Mouse (Mus musculus): ENCODE measurements around the gene Angptl8.

The Angptl8 gene

DNA sequence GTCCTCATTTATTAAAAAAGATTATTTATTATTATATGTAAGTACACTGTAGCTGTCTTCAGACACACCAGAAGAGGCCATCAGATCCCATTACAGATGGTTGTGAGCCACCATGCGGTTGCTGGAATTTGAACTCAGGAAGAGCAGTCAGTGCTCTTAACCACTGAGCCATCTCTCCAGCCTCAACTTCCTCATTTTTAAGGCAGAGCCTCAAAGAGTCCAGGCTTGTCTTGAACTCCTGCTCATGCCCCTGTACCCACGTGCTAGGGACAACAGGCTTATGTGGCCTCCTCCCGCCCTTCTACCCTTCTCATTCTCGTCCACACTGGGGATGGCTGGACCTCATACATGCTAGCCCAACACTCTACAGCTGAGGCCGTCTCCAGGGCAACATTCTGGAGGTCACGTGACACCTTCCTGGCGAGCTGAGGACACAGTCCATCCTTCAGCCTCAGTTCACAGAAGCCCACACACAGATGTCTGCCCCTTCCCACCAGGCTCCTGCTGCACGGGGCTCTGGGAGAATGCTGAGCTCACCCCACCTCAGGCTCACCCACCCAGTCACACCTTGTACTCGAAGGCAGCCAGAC, 18.5 kb upstream of the Angptl8 start:
- DNase-seq (ENCODE audit: low read depth, low spot score): no peak

DNA sequence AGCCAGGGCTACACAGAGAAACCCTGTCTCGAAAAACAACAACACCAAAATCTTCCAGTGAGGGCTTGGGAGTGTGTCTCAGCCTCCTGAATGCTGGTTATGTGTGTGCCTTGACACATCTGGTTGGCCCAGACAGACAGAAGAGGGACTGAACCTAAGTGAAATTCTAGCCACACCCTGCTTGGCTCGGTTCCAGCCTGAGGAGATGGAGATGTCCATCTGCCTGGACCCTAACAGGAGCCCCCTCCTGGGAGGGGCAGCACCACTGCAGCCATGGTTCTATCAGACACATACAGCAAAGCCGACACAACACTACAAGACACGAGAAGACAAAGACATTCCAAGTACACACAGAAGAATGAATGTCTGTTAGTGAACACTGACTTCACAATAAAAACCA, 17.2 kb upstream of the Angptl8 start:
- no peak for DNase-seq (ENCODE audit: low read depth, low spot score)

- DNase-seq (ENCODE audit: low read depth, low spot score): no peak
Measured at GRCm38 (mm10) chr9:21818561-21818960, 16.7 kb upstream of the Angptl8 start.

- DNase-seq (ENCODE audit: low read depth, low spot score): no peak
Measured at GRCm38 (mm10) chr9:21819181-21819729, 16.1 kb upstream of the Angptl8 start.

GRCm38 (mm10) chr9:21820183-21820582, 15.1 kb upstream of the Angptl8 start:
- no peak for DNase-seq (ENCODE audit: low read depth, low spot score)

- DNase-seq (ENCODE audit: low read depth, low spot score): no peak
Measured at GRCm38 (mm10) chr9:21822686-21823085, 12.6 kb upstream of the Angptl8 start.

DNA sequence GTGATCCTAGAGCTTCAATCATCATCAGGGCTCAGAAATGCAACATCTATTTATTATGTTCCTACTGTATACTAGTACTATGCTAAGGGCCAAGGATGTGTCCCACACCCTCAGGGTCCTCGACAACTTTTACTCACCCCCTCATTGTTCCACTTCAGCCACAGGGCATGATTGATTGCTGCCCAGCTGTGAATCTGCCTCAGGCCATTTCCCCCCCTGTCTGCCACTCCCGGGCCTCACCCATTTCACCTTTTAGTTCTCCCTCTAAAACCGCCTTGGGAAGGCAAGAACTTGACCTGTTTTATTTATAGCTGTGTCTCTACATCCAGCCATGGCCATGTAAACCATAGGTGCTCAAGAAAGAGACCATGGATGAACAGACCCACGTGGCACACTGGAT, 11.4 kb upstream of the Angptl8 start:
- no peak for DNase-seq (ENCODE audit: low read depth, low spot score)

GRCm38 (mm10) chr9:21824366-21824765, 10.9 kb upstream of the Angptl8 start:
- no peak for DNase-seq (ENCODE audit: low read depth, low spot score)

DNA sequence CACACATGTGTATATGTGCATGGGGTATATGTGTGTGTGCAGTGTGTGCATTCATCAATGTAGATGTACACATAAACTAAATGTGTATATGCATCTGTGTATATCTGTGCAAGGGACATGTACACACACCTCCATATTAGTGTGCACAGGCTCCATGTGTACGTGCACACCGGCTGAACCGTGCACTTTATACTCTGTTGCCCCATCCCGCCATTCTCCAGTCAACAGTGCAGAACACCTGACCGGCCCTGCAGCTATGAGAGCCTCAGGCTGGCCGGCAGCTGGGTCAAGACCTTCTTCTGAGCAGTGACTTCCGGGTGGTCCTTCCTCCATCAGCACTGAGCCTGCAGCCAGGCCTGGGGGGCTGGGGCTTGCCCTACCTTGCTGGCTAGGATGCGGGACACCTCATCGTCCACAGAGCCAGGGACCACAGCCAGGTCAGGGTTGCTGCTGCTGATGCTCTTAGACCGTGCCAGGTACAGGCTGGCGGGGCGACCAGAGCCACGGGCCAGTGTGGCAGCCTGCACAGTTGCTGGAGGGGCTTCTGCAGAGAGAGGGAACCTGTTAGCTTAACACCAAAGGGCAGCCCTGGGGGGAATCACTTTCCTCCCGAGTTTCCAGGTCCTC, 5.4 kb upstream of the Angptl8 start:
- no peak for DNase-seq (ENCODE audit: low read depth, low spot score)

GRCm38 (mm10) chr9:21830461-21830850, 4.9 kb upstream of the Angptl8 start:
- no peak for DNase-seq (ENCODE audit: low read depth, low spot score)

GRCm38 (mm10) chr9:21830936-21831335, 4.4 kb upstream of the Angptl8 start:
- no peak for DNase-seq (ENCODE audit: low read depth, low spot score)

GRCm38 (mm10) chr9:21831558-21832240, 3.6 kb upstream of the Angptl8 start:
- no peak for DNase-seq (ENCODE audit: low read depth, low spot score)

DNA sequence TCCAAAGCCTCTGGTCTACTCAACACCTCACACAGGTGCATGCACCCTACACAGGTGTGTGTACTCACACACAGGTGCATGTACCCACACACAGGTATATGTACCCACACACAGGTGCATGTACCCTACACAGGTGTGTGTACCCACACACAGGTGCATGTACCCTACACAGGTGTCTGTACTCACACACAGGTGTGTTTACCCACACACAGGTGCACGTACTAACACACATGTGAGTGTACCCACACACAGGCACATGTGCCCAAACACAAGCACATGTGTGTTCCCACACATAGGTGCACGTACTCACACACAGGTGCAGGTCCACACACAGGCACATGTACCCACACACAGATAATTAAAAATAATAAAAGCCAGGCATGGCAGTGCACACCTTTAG, 2.4 kb downstream of the Angptl8 start:
- DNase-seq (ENCODE audit: low read depth, low spot score): no peak

DNA sequence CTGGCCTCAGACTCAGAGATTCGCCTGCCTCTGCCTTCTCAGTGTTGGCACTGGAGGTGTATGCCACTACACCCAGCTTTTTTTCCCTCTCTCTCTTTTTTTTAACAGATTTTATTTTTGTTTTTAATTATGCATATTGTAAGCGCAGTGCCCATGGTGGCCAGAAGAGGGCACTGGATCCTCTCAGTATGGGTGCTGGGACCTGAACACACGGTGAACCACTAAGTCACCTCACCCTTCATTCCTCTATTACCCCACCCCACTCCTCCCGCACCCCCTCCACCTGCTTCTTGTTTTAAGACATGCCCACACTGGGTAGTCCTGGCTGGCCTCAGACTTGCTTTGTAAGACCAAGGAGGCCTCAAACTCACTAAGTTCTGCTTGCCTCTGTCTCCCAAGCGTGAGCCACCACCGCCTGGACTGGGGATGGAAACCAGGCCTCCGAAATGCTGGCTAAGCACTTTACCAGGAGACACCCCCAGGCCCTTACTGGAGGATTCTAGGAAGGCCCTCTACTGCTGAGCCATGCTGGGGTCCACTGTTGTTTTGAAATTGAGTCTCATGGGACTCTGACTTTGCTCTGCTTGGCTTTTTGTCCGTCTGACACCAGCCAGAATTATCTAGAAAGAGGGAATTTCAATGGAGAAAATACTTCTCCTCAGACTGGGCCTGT, 4.9 kb downstream of the Angptl8 start:
- peak; percentile 19 for DNase-seq (ENCODE audit: low read depth, low spot score)

- DNase-seq (ENCODE audit: low read depth, low spot score): no peak
Measured at GRCm38 (mm10) chr9:21841340-21841739, 6.0 kb downstream of the Angptl8 start.

DNA sequence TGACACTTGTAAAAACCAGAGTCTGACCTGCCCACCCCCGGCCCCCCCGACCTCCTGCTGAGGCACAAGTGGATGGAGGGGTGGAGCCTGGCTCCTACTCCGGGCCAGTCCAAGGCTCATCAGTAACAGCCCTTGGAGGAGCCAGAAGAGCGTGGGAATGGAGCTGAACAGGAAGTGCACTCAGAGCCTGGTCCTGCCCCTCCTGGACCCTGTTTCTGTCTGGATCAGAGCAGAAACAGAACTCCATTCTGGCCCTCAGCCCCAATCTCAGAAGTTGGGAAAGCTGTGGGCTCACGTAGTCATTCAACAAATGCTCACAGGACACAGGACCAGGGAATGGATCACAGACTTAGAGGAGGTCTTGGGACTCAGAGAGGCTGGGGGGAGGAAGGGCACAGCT, 7.1 kb downstream of the Angptl8 start:
- DNase-seq (ENCODE audit: low read depth, low spot score): no peak

DNA sequence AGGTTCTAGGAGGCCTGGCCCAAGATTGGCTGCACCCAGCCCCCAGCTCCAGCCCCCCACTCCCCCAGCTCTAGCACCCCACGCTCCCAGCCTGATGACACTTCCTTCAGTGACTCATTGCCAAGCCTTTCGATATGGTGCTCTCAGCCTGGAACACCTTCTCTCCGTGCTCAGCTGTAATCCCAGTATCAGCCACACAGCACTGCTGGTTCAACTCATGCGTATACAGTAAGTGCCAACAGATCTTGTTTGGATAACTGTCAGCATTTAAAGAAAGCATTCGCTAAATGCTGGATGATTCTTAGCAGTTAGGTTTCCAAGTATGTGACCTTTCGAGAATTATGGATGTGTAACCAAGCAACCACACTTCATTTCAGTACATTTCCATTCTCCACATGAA, 7.8 kb downstream of the Angptl8 start:
- no peak for DNase-seq (ENCODE audit: low read depth, low spot score)

- no peak for DNase-seq (ENCODE audit: low read depth, low spot score)
Measured at GRCm38 (mm10) chr9:21845381-21846080, 10.2 kb downstream of the Angptl8 start.

DNA sequence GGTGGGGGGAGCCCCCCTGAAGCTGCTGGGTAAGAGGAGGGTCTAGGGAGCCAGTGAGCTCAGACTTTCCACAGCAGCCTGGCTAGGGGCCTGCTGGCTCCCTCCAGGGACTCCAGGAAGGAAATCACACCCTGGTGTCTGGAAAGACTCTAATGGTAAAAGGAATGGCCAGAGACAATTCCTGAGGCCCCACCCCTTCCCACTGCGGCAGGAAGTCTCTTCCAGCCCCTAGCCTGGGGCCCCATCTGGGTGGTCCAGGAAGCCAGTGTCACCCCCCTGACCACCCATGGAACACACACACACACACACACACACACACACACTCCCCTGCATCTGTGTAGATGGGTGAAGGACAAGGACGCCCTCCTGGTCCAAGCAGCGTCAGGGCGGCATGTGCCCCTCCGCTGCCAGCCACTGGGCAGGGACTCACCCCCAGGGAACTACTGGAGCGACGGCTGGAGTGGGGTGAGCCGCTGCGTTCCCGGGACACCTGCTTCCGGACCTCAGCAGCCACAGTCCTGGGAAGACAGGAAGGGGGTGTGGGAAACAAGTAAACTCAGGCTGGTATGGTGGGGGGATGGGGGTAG, 11.5 kb downstream of the Angptl8 start:
- DNase-seq (ENCODE audit: low read depth, low spot score): no peak

- no peak for DNase-seq (ENCODE audit: low read depth, low spot score)
Measured at GRCm38 (mm10) chr9:21847425-21847824, 12.1 kb downstream of the Angptl8 start.

DNA sequence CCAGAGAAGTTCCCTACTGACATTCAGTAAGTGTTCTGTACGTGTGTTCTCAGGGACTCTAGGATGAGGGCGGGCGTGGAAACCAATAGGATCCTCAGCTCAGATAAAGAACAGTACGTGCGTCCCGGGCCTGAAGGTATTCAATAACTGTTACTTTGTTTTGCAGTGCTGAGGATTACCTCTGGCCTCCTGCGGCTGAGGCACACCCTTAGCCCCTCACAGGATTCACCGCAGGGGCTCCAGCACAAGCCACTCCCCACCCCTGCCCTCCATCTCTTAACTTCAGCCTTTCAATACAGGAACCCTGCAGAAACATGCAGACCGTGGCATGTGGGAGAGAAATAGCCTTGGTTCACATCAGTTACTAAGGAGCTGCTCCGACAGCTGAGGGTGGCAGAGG, 12.6 kb downstream of the Angptl8 start:
- DNase-seq (ENCODE audit: low read depth, low spot score): no peak
